Mouse (Mus musculus) stomach, postnatal 0 days (tissue): ENCODE results near the gene Sh3kbp1.

Source experiments
- CTCF ChIP-seq: IDR thresholded peaks from 2 replicates; pipeline ENCODE4 v1.5.1; 2016; ENCODE audit warnings: antibody characterized with exemption, low read depth, mild to moderate bottlenecking, moderate library complexity
- EP300 ChIP-seq: optimal IDR thresholded peaks from 2 replicates; pipeline ENCODE3; 2016; ENCODE audit warnings: antibody characterized with exemption

- TF ChIP-seq CTCF (no peak), EP300 (no peak)
Measured at GRCm38 (mm10) chrX:159955433-159955832, 328.4 kb downstream of the Sh3kbp1 start.
